Mouse (Mus musculus): ENCODE results near the gene Zfp219. TPM values are rescaled to one million over a fixed set of nuclear protein-coding genes. Genes with fewer than 3 reads are reported as not detected.
"Not testable (repeated sequence)": the region's sequence is repeated elsewhere in the genome, so short reads cannot be mapped to it uniquely, and the experiment has no call there.

Zfp219 gene
- polyA plus RNA-seq, 1 experiment, result 13.6 TPM

- no peaks in the 10 kb centered on the region for H3K36me3 ChIP-seq (ENCODE audit: control insufficient read depth, insufficient read depth)
- TF ChIP-seq TCF3 (IDR thresholded peaks at IDR 0.05; ENCODE audit: insufficient read length, low read depth) (no peak), MYOG (IDR thresholded peaks at IDR 0.05; ENCODE audit: control insufficient read depth in 1 of 3, insufficient read depth in 1 of 3, insufficient read length in 2 of 3, low read depth in 2 of 3) (no peak), REST (IDR thresholded peaks at IDR 0.05; ENCODE audit: insufficient read depth, insufficient read length) (no peak), MAX (IDR thresholded peaks at IDR 0.05; ENCODE audit: low read depth) (no peak), POLR2A (IDR thresholded peaks at IDR 0.05; ENCODE audit: insufficient read length, low read depth) (no peak), MYOD1 (IDR thresholded peaks at IDR 0.05; ENCODE audit: control insufficient read depth in 1 of 3, insufficient read length in 2 of 3, low read depth in 2 of 3) (no peak), USF1 (IDR thresholded peaks at IDR 0.05; ENCODE audit: low read depth) (no peak), TCF12 (IDR thresholded peaks at IDR 0.05; ENCODE audit: insufficient read depth, poor library complexity, severe bottlenecking) (no peak), CEBPB (IDR thresholded peaks at IDR 0.05; ENCODE audit: insufficient read depth, poor library complexity, severe bottlenecking) (no peak), E2F4 (IDR thresholded peaks at IDR 0.05; ENCODE audit: insufficient read depth) (no peak), POLR2AphosphoS2 (IDR thresholded peaks at IDR 0.05; ENCODE audit: insufficient read length, low read depth) (no peak), SRF (IDR thresholded peaks at IDR 0.05; ENCODE audit: control insufficient read depth, insufficient read length, low read depth) (no peak)
- no peaks in the 10 kb centered on the region for H3K79me2 ChIP-seq (ENCODE audit: control insufficient read depth, insufficient read depth)
- H3ac ChIP-seq (ENCODE audit: control insufficient read depth, insufficient read length), result no peak overlapping the region
- no peak overlapping the region for H3K4me2 ChIP-seq (ENCODE audit: low read depth)
- H3K4me3 ChIP-seq, result no peak overlapping the region
- peaks cover 17% of the 10 kb centered on the region for H3K27me3 ChIP-seq (ENCODE audit: control insufficient read depth, insufficient read depth, insufficient read length)
Observed at GRCm38 (mm10) chr14:52043446-52043845, 22.9 kb upstream of the Zfp219 start.

DNA sequence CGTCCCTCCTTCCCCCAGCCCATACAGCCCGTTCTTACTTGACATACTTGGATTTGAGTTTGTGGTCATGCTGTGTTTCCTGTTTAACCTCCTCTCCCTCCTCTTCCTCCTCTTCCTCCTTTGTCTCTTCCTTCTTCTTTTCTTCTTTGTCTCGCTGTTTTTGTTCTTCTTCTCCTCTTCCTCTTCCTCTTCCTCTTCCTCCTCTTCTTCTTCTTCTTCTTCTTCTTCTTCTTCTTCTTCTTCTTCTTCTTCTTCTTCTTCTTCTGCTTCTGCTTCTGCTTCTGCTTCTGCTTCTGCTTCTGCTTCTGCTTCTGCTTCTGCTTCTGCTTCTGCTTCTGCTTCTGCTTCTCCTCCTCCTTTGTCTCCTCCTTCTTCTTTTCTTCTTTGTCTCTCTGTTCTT, 21.8 kb upstream of the Zfp219 start, which contains the start of gene Olfr221:
TSS of gene Olfr221 (minus strand) at position 101 of the 400 bp plus-strand sequence.
- not testable (repeated sequence) for H3K4me2 ChIP-seq (ENCODE audit: low read depth); H3K36me3 ChIP-seq (ENCODE audit: control insufficient read depth, insufficient read depth); H3ac ChIP-seq (ENCODE audit: control insufficient read depth, insufficient read length); H3K4me3 ChIP-seq; H3K79me2 ChIP-seq (ENCODE audit: control insufficient read depth, insufficient read depth)
- peaks cover 17% of the 10 kb centered on the region for H3K27me3 ChIP-seq (ENCODE audit: control insufficient read depth, insufficient read depth, insufficient read length)

GRCm38 (mm10) chr14:52039332-52039731, 18.8 kb upstream of the Zfp219 start:
- Histone ChIP-seq H3K79me2 (ENCODE audit: control insufficient read depth, insufficient read depth) (no peaks in the 10 kb centered on the region), H3ac (ENCODE audit: control insufficient read depth, insufficient read length) (no peak overlapping the region), H3K4me2 (ENCODE audit: low read depth) (no peak overlapping the region), H3K4me3 (no peak overlapping the region), H3K27me3 (ENCODE audit: control insufficient read depth, insufficient read depth, insufficient read length) (peaks cover 16% of the 10 kb centered on the region), H3K36me3 (ENCODE audit: control insufficient read depth, insufficient read depth) (no peaks in the 10 kb centered on the region)
- no peak for TF ChIP-seq POLR2AphosphoS2 (IDR thresholded peaks at IDR 0.05; ENCODE audit: insufficient read length, low read depth)
- no peak for TF ChIP-seq TCF12 (IDR thresholded peaks at IDR 0.05; ENCODE audit: insufficient read depth, poor library complexity, severe bottlenecking)
- no peak for TF ChIP-seq SRF (IDR thresholded peaks at IDR 0.05; ENCODE audit: control insufficient read depth, insufficient read length, low read depth)
- no peak for TF ChIP-seq REST (IDR thresholded peaks at IDR 0.05; ENCODE audit: insufficient read depth, insufficient read length)
- TF ChIP-seq MAX (IDR thresholded peaks at IDR 0.05; ENCODE audit: low read depth), result no peak
- no peak for TF ChIP-seq MYOG (IDR thresholded peaks at IDR 0.05; ENCODE audit: control insufficient read depth in 1 of 3, insufficient read depth in 1 of 3, insufficient read length in 2 of 3, low read depth in 2 of 3)
- no peak for TF ChIP-seq CEBPB (IDR thresholded peaks at IDR 0.05; ENCODE audit: insufficient read depth, poor library complexity, severe bottlenecking)
- TF ChIP-seq USF1 (IDR thresholded peaks at IDR 0.05; ENCODE audit: low read depth), result no peak
- TF ChIP-seq POLR2A (IDR thresholded peaks at IDR 0.05; ENCODE audit: insufficient read length, low read depth), result no peak
- TF ChIP-seq E2F4 (IDR thresholded peaks at IDR 0.05; ENCODE audit: insufficient read depth), result no peak
- no peak for TF ChIP-seq MYOD1 (IDR thresholded peaks at IDR 0.05; ENCODE audit: control insufficient read depth in 1 of 3, insufficient read length in 2 of 3, low read depth in 2 of 3)
- no peak for TF ChIP-seq TCF3 (IDR thresholded peaks at IDR 0.05; ENCODE audit: insufficient read length, low read depth)

DNA sequence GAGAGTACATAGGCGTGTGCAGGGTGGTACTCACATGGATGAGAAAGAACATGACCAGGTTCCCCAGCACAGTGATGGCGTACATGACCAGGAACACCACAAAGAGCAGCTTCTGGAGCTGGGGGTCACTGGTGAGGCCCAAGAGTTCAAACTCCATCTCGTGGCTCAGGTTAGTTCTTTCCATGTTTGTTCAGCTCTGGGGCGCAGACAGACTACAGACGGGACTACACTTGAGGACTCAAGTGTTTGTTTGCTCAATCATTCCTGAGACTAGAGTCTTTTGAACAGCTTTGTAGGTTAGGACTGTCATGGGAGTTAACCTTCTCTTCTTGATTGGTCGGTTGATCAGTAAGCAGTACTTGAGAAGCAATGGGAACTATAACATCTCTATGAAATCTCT, 15.4 kb upstream of the Zfp219 start:
- Histone ChIP-seq H3ac (ENCODE audit: control insufficient read depth, insufficient read length) (no peak overlapping the region), H3K36me3 (ENCODE audit: control insufficient read depth, insufficient read depth) (no peaks in the 10 kb centered on the region), H3K27me3 (ENCODE audit: control insufficient read depth, insufficient read depth, insufficient read length) (no peaks in the 10 kb centered on the region), H3K79me2 (ENCODE audit: control insufficient read depth, insufficient read depth) (no peaks in the 10 kb centered on the region), H3K4me2 (ENCODE audit: low read depth) (no peak overlapping the region), H3K4me3 (no peak overlapping the region)
- TF ChIP-seq TCF3 (IDR thresholded peaks at IDR 0.05; ENCODE audit: insufficient read length, low read depth), result no peak

DNA sequence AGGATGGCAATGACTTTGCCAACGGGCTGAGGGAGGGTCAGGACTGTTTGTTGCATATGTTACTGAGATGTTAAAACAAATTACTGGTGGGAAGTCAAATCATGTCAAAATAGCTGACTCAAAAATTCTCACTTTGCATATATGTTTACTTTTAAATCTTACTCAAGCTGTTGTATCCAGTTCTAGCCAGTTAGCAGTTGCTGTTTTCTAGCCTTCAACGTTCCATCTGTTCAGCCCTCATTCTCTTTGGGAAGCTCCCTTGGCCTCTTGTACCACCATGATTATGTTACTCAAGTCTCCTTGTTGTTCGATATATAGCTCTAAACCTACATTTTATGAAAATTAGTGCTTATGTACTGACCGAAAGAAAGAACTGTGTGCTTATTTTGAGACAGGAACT, 5.8 kb upstream of the Zfp219 start:
- no peaks in the 10 kb centered on the region for H3K27me3 ChIP-seq (ENCODE audit: control insufficient read depth, insufficient read depth, insufficient read length)
- no peaks in the 10 kb centered on the region for H3K79me2 ChIP-seq (ENCODE audit: control insufficient read depth, insufficient read depth)
- no peak overlapping the region for H3ac ChIP-seq (ENCODE audit: control insufficient read depth, insufficient read length)
- H3K4me2 ChIP-seq (ENCODE audit: low read depth), result no peak overlapping the region
- H3K36me3 ChIP-seq (ENCODE audit: control insufficient read depth, insufficient read depth), result no peaks in the 10 kb centered on the region
- no peak overlapping the region for H3K4me3 ChIP-seq
- TF ChIP-seq SRF (IDR thresholded peaks at IDR 0.05; ENCODE audit: control insufficient read depth, insufficient read length, low read depth) (no peak), USF1 (IDR thresholded peaks at IDR 0.05; ENCODE audit: low read depth) (no peak), POLR2AphosphoS2 (IDR thresholded peaks at IDR 0.05; ENCODE audit: insufficient read length, low read depth) (no peak), MYOD1 (IDR thresholded peaks at IDR 0.05; ENCODE audit: control insufficient read depth in 1 of 3, insufficient read length in 2 of 3, low read depth in 2 of 3) (no peak), POLR2A (IDR thresholded peaks at IDR 0.05; ENCODE audit: insufficient read length, low read depth) (no peak), MYOG (IDR thresholded peaks at IDR 0.05; ENCODE audit: control insufficient read depth in 1 of 3, insufficient read depth in 1 of 3, insufficient read length in 2 of 3, low read depth in 2 of 3) (no peak), MAX (IDR thresholded peaks at IDR 0.05; ENCODE audit: low read depth) (no peak), TCF12 (IDR thresholded peaks at IDR 0.05; ENCODE audit: insufficient read depth, poor library complexity, severe bottlenecking) (no peak), TCF3 (IDR thresholded peaks at IDR 0.05; ENCODE audit: insufficient read length, low read depth) (no peak), E2F4 (IDR thresholded peaks at IDR 0.05; ENCODE audit: insufficient read depth) (no peak), CEBPB (IDR thresholded peaks at IDR 0.05; ENCODE audit: insufficient read depth, poor library complexity, severe bottlenecking) (no peak), REST (IDR thresholded peaks at IDR 0.05; ENCODE audit: insufficient read depth, insufficient read length) (no peak)
